Mouse (Mus musculus) stomach, embryonic 16.5 days (tissue): ENCODE measurements at regions not wholly inside any gene's neighbourhood (a gene's known extent, or its start where the extent isn't known, plus 50 kb on each side); places are given as distances from the start of the nearest gene placed in this dataset.

ENCODE experiments used
- ATAC-seq: fragments of 200-750 bp; cut with Nextera tagmentation; 2 replicates; pipeline ENCODE4 v1.8.0; 2017; ENCODE audit warnings: moderate number of reproducible peaks, moderate TSS enrichment; ENCODE audit not compliant: insufficient read depth, low FRiP score
- H3K27ac ChIP-seq: fragments of 300-500 bp; sonication (generic); 2 replicates; pipeline ENCODE4 v1.5.1; 2014; ENCODE audit warnings: low read length
- H3K27me3 ChIP-seq: fragments of 300-500 bp; sonication (generic); 2 replicates; pipeline ENCODE4 v1.6.1; 2014; ENCODE audit warnings: low read length, control low read depth, mixed read lengths; ENCODE audit not compliant: control insufficient read depth, insufficient read depth
- H3K36me3 ChIP-seq: fragments of 300-500 bp; sonication (generic); 2 replicates; pipeline ENCODE4 v1.6.1; 2014; ENCODE audit warnings: low read length; ENCODE audit not compliant: control insufficient read depth, insufficient read depth
- H3K4me1 ChIP-seq: fragments of 300-500 bp; sonication (generic); 2 replicates; pipeline ENCODE4 v1.6.1; 2014; ENCODE audit warnings: low read length, control low read depth, mixed read lengths; ENCODE audit not compliant: control insufficient read depth, insufficient read depth
- H3K4me2 ChIP-seq: fragments of 300-500 bp; sonication (generic); 2 replicates; pipeline ENCODE4 v1.6.1; 2014; ENCODE audit warnings: low read depth, low read length, mixed read lengths
- H3K4me3 ChIP-seq: fragments of 300-500 bp; sonication (generic); replicated peaks from 2 replicates; pipeline ENCODE4 v1.5.1; 2014; ENCODE audit warnings: mild to moderate bottlenecking, low read length
- H3K9ac ChIP-seq: fragments of 300-500 bp; sonication (generic); 2 replicates; pipeline ENCODE4 v1.6.1; 2014; ENCODE audit warnings: low read length
- H3K9me3 ChIP-seq: fragments of 300-500 bp; sonication (generic); replicated peaks from 2 replicates; pipeline ENCODE4 v1.6.1; 2016; ENCODE audit warnings: low read length, control low read depth; ENCODE audit not compliant: control insufficient read depth
- WGBS: fragments of 180-500 bp; shearing (Covaris S2); extraction: QIAGEN DNeasy Blood & Tissue Kit; methylation state at CpG from one replicate; pipeline ENCODE4 v1.1.7; 2014; 5-methylcytosine and 5-hydroxymethylcytosine counted together

DNA sequence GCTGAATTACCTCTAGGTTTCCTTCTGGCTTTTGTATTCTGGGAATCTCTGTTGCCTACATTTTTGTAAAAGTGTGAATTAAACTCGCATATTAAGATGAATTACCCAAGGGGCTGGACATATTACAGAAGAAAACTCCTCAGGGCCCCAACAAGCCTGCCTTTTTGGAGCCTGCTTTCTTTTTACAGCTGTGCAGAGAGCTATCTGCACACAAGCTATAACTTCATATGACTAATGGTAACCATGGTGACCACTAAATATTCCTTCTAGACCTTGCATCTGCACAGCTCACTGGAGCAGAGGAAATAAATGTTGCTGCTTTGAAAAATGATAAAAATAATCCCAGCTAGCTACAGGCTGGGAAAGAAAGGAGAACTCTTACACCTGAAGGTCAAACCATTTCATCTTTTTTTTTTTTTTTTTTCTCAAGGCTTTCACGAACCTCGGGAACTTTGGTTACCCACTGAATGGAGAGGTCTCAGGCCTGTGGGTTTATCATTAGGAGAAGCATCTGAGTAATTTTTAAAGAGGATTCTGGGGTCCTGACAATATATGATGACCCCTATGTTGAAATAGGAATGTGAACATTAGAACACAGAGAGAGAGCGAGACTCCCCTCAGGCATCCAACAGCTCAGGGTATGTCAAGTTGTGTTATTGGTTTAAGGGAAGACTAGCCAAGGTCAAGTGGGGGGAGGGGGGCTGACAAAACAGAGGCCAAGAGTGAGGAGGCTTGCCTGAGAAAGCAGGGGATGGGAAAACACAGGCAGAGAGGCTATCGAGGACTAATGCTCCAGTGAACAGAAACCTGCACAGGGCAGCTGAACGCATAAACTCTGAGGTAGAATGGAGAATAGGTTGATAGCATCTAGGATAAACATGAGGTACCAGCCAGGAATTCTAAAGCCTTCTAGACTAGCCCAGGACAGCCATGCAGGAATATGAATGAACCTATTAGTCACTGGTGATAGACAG is 188.4 kb downstream of the Phlda1 start:
- Histone ChIP-seq H3K27me3 (no peaks in the 10 kb centered on the region), H3K9ac (no peak overlapping the region), H3K4me3 (no peak overlapping the region), H3K4me1 (peaks cover 22% of the 10 kb centered on the region), H3K36me3 (no peaks in the 10 kb centered on the region), H3K27ac (peak overlapping the region; percentile 66), H3K9me3 (no peaks in the 10 kb centered on the region), H3K4me2 (no peak overlapping the region)
- ATAC-seq: peak; percentile 75
- 35% methylated on average over 6 of the region's 6 CpGs for WGBS

DNA sequence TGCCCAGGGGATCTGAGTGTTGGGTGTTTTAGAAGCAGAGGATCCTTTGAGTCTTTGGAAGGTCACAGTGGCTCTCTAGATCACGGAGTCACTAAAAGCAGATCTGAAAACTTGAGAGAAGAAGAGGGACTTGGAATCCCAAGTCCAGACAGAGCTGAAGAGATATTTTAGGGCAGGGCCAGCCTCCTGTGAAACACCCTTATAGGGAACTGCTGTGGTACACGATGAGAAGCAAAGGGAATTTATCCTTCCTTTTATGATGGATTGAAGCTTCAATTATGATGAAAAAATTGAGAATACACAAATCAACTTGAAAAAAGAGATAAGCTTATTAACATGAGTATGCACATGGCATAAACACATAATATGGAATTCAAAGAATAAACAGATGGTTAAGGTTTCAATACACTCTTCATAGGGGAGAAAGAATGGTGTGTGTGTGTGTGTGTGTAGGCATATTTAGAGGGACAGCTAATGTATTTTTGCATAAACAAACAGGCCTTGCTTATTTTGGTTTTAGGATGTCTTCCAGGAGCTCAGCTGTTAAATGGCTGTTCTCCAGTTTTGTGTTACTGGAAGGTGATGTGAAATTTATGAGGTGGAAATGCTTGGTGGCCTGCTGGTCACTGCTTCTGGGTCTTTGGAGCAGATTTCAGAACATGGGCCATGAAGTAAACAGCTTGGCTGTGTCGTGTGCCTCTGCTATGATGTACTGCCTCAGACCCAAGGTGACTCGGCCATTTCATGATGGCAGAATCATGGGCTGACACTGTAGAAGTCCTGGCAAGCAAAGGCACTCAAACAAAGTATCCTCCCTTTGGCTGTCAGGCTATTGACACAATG is 190.1 kb downstream of the Phlda1 start:
- Histone ChIP-seq H3K36me3 (no peaks in the 10 kb centered on the region), H3K27ac (peak overlapping the region; percentile 71), H3K4me1 (peaks cover 26% of the 10 kb centered on the region), H3K4me2 (no peak overlapping the region), H3K9me3 (no peaks in the 10 kb centered on the region), H3K4me3 (no peak overlapping the region), H3K9ac (no peak overlapping the region), H3K27me3 (no peaks in the 10 kb centered on the region)
- ATAC-seq: no peak
- WGBS: 58% methylated on average over 4 of the region's 4 CpGs

DNA sequence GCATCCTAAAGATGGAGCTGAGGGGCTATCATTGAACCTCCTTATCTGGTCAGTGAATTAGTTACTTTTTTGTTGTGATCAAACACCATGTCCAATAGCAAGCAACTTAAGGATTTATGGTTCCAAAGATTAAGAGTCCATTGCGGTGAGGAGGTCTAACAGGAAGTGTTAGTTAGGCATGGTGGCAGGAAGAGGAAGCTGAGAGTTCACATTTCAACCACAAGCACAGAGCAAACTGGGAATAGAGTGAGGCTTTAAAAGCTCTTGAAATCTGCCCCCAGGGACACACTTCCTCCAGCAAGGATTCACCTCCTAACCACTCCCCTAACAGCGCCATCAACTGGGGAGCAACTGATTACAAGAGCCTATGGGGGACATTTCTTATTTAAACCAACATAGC is 190.9 kb downstream of the Phlda1 start:
- Histone ChIP-seq H3K9ac (no peak overlapping the region), H3K4me3 (no peak overlapping the region), H3K27me3 (no peaks in the 10 kb centered on the region), H3K4me1 (peaks cover 26% of the 10 kb centered on the region), H3K36me3 (no peaks in the 10 kb centered on the region), H3K27ac (no peak overlapping the region), H3K9me3 (no peaks in the 10 kb centered on the region), H3K4me2 (no peak overlapping the region)
- no peak for ATAC-seq
- 77% methylated on average over 2 of the region's 2 CpGs for WGBS

DNA sequence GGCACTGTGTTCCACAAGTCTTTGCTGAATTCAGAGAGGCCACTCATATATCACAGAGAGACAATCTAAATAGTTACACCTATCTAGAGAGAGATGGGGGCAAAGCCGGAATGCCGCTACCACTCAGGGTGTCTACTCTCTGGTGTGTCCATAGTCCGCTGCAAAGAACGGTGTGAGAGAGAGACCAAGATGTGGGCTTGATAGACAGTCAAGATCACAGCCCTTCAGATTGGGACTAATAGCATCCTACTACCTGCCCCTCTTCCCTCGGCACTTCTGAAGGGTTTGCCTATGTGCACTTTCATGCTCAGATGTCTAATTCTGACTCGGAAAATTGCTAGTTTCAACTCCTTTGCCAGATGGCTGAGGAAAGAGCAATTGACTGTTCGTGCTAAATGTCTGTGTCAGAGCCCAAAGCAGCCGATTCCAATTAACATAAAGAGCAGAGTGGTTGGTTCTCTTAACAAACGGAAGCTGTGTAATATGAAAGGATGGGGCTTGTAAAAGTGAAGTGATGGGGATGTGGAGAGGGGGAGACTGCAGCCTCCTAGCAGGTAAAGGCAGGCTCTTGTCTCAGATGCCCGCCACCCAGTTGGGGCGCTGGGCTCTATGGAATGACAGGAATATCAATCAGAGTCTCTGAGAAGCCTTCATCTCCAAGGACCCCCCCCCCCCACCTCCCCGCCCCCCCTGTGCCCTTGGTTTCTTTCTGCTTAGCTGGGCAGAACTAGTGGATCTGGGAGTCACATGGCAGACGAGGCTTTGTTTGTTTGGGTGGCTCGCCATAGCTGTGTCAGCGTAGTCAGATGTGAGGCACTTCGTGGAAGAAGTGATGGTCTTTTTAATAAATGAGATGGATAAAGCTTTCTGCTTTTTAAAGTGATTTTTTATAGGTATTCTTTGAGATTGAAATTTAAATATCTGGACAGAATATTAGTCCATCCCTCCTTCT is 193.7 kb downstream of the Phlda1 start:
- Histone ChIP-seq H3K9me3 (no peaks in the 10 kb centered on the region), H3K4me1 (peaks cover 15% of the 10 kb centered on the region), H3K9ac (no peak overlapping the region), H3K4me3 (no peak overlapping the region), H3K27me3 (no peaks in the 10 kb centered on the region), H3K4me2 (no peak overlapping the region), H3K27ac (no peak overlapping the region), H3K36me3 (no peaks in the 10 kb centered on the region)
- WGBS: 72% methylated on average over 16 of the region's 16 CpGs
- no peak for ATAC-seq

DNA sequence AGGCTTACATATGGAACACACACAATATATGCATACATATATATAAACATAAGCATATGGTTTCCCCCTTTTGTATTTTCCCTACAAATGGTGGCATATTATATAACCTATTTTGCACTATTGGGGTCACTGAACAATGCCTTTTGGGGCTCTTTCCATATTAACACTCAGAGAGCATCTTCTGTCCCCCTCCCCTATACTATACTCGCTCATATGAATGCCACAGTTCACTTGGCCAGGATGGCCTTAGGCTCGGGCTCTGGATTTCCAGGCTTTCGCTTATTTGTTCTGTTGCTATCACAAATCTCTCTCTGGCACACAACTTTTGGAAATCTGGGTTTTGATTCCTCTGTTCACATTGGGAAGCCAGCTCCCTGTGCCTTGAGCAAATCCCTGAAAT is 194.5 kb downstream of the Phlda1 start:
- no peak overlapping the region for H3K4me3 ChIP-seq
- 0 out of 2 replicates have a peak, but pooled peaks cover 1% of the 10 kb centered on the region for H3K36me3 ChIP-seq
- ATAC-seq: no peak
- no peaks in the 10 kb centered on the region for H3K27me3 ChIP-seq
- H3K9ac ChIP-seq: no peak overlapping the region
- 66% methylated on average over 3 of the region's 3 CpGs for WGBS
- no peak overlapping the region for H3K4me2 ChIP-seq
- H3K27ac ChIP-seq: no peak overlapping the region
- peaks cover 2% of the 10 kb centered on the region for H3K9me3 ChIP-seq
- H3K4me1 ChIP-seq: peaks cover 9% of the 10 kb centered on the region

DNA sequence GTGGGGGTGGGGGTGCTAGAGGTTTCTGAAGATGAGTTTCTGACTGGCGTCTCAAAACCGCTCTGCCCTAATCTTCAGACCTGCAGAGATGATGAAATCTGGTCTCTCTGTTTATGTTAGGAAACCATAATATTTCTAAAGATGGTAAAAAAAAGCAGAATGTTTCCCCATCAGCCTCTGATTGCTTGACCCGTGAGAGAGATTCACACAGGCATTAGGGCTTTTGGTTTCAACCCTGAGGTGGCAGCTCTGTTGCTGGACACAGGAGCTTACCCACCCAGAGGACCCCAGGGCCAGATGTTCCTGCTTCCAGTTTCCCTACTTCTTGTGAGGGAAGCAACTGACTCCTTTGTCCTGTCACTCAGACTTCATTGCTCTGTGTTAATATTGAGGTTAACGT is 195.1 kb downstream of the Phlda1 start:
- ATAC-seq: no peak
- peaks cover 9% of the 10 kb centered on the region for H3K4me1 ChIP-seq
- 34% methylated on average over 4 of the region's 4 CpGs for WGBS
- H3K9ac ChIP-seq: no peak overlapping the region
- H3K4me2 ChIP-seq: no peak overlapping the region
- peaks cover 7% of the 10 kb centered on the region for H3K9me3 ChIP-seq
- 0 out of 2 replicates have a peak, but pooled peaks cover 5% of the 10 kb centered on the region for H3K36me3 ChIP-seq
- H3K27ac ChIP-seq: no peak overlapping the region
- H3K4me3 ChIP-seq: no peak overlapping the region
- no peaks in the 10 kb centered on the region for H3K27me3 ChIP-seq

DNA sequence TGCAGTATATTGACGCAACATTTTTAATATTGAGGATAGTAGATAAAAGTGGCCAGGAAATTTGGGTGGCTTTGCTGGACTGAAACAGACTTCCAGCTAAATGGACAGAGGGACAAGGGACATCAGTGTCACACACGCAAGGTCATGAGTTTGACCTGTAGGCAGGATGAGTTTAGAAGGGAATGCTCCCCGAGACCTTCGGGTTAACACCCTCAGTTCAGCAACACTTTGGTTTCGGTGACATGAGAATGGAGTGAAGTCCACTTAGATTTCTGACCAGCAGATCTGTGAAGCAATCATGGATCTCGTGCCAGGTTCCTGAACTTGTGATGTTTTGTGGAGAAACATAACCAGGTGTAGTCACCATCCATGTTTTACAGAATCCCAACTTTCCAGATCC is 196.3 kb downstream of the Phlda1 start:
- H3K36me3 ChIP-seq: peaks cover 8% of the 10 kb centered on the region; the same call in 1 of the 2 replicates
- H3K27ac ChIP-seq: no peak overlapping the region
- H3K9ac ChIP-seq: no peak overlapping the region
- ATAC-seq: no peak
- H3K4me3 ChIP-seq: no peak overlapping the region
- peaks cover 4% of the 10 kb centered on the region for H3K4me1 ChIP-seq
- H3K4me2 ChIP-seq: no peak overlapping the region
- no peaks in the 10 kb centered on the region for H3K27me3 ChIP-seq
- 92% methylated on average over 6 of the region's 6 CpGs for WGBS
- peaks cover 9% of the 10 kb centered on the region for H3K9me3 ChIP-seq

DNA sequence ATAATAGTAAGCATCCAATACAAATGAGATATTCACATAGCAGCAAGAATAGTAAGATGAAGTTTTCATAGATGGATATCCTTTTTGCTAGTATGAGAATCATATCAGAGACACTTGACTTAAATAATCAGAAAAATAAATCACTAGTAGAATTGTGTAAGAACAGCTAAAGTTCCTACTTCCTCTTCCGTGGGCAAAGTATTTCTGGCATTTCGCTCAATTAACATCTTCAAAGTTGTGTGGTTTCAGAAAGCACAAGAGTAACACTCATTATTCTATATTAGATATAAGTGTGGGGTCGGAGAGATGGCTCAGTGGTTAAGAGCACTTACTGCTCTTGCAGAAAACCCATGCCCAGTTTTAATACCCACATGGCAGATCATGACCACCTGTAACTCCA is 197.4 kb downstream of the Phlda1 start:
- no peak overlapping the region for H3K4me2 ChIP-seq
- H3K4me3 ChIP-seq: no peak overlapping the region
- no peak overlapping the region for H3K9ac ChIP-seq
- 90% methylated on average over 3 of the region's 3 CpGs for WGBS
- H3K36me3 ChIP-seq: peaks cover 8% of the 10 kb centered on the region; the same call in 1 of the 2 replicates
- H3K27ac ChIP-seq: no peak overlapping the region
- H3K9me3 ChIP-seq: peaks cover 9% of the 10 kb centered on the region
- peaks cover 4% of the 10 kb centered on the region for H3K4me1 ChIP-seq
- ATAC-seq: no peak
- no peaks in the 10 kb centered on the region for H3K27me3 ChIP-seq
